ENCODE assay signal across 10 mouse cellular contexts in the genomic region with DNA sequence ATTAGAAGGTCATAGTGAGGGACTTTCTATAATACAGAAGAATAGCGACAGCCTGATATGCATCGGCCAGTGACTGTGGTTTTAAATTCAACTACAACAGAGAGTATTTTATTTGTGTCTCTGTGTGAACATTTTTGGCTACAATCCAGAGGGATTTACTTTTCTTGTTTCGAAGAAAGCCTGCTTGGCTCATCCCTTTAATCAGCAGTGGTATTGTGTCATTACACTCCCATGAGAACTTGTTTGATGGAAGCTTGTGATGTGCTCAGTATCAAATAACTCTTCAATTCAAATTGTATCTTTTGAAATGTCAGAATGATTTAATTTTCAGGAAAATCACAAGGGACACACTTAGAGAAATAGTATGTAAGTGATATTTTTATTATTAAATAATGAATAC.
"Had no signal": no experiment of that assay in that cellular context is flagged by ENCODE, and none has a peak within 500 bp of the region (broad histone marks: within the 10 kb centered on the region; RNA-seq: fewer than 3 reads in every experiment).

No protein-coding gene starts in this region.

- H3K27me3 ChIP-seq: limb, embryonic 12.5 days; neural tube, embryonic 13.5 days; stomach, embryonic 15.5 days had no signal

- H3K4me1 ChIP-seq: limb, embryonic 12.5 days had no signal

- H3K4me2 ChIP-seq: limb, embryonic 12.5 days; neural tube, embryonic 13.5 days; stomach, embryonic 15.5 days had no signal

- DNase-seq: kidney, adult 18-20 months; kidney, postnatal 14 days; lung, adult 18-20 months; right cerebral cortex, postnatal 14 days; thymus, adult 2 months; thymus, postnatal 25 days had no signal

- H3K27ac ChIP-seq: limb, embryonic 12.5 days; liver, embryonic 14.5 days; neural tube, embryonic 13.5 days; stomach, embryonic 15.5 days had no signal

- H3K36me3 ChIP-seq: limb, embryonic 12.5 days; neural tube, embryonic 13.5 days; stomach, embryonic 15.5 days had no signal

- H3K9ac ChIP-seq: limb, embryonic 12.5 days; liver, embryonic 14.5 days; neural tube, embryonic 13.5 days; stomach, embryonic 15.5 days had no signal

- H3K9me3 ChIP-seq: limb, embryonic 12.5 days; neural tube, embryonic 13.5 days; stomach, embryonic 15.5 days had no signal

- H3K4me3 ChIP-seq: limb, embryonic 12.5 days; neural tube, embryonic 13.5 days; stomach, embryonic 15.5 days had no signal
